Mouse (Mus musculus) heart, postnatal 0 days (tissue): ENCODE measurements at regions not wholly inside any gene's neighbourhood (a gene's known extent, or its start where the extent isn't known, plus 50 kb on each side); places are given as distances from the start of the nearest gene placed in this dataset.

Experiments
- CTCF ChIP-seq: IDR thresholded peaks from 2 replicates; pipeline ENCODE4 v1.5.1; 2016; ENCODE audit warnings: antibody characterized with exemption, control low read depth, low read depth
- EP300 ChIP-seq: IDR thresholded peaks from 2 replicates; pipeline ENCODE4 v1.6.1; 2016; ENCODE audit warnings: antibody characterized with exemption, low read depth

DNA sequence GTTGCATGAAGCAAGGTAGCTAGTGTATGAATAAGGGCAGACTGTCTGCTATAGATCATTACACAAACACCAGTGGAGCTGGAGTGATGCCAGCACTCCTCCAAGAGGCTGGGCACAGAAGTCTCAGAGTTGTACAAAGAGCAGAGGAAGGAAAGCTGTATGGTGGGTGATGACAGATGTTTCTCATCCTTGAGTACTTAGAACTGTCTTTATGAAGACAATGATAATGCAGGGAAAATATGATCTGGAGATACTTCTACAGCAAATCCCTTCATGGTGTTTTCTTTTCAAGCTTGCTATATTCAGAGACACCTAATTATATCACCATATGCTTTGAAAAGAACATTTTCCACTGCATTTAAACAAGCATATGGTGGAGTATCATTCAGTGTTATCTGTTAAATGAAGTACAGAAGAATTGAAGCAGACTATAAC is 56.1 kb upstream of the Arrdc3 start:
- no peak for TF ChIP-seq CTCF
- TF ChIP-seq EP300, result no peak
